Mouse (Mus musculus): ENCODE results near the gene Lrrc8b. TPM values are rescaled to one million over a fixed set of nuclear protein-coding genes. Genes with fewer than 3 reads are reported as not detected.

The Lrrc8b gene
- polyA plus RNA-seq, 1 experiment from 2014 or later = 7.2 TPM

- DNase-seq (ENCODE audit: low spot score) (peak; percentile 85), ATAC-seq (replicated peaks; ENCODE audit: low FRiP score, low read depth) (peak; percentile 78)
- Histone ChIP-seq H3K27me3 (ENCODE audit: insufficient read depth, low read length) (no peaks in the 10 kb centered on the region), H3K9ac (ENCODE audit: low read depth, low read length) (0 out of 2 replicates have a peak overlapping the region, but pooled peaks have one; percentile 25), H3K4me1 (replicated peaks; ENCODE audit: insufficient read depth, low read length) (0 out of 2 replicates have a peak, but pooled peaks cover 4% of the 10 kb centered on the region), H3K4me3 (replicated peaks; ENCODE audit: low read depth, low read length) (no peak overlapping the region), H3K4me2 (ENCODE audit: low read length) (peak overlapping the region; percentile 57), H3K27ac (no peak overlapping the region), H3K9me3 (replicated peaks; ENCODE audit: low read length) (no peaks in the 10 kb centered on the region), H3K36me3 (ENCODE audit: insufficient read depth, low read length) (no peaks in the 10 kb centered on the region)
- WGBS = 8% methylated on average over 22 of the region's 24 CpGs
- peak; percentile 55 for TF ChIP-seq CTCF (IDR thresholded peaks at IDR 0.05; ENCODE audit: low read depth)
Measured at GRCm38 (mm10) chr5:105494918-105495901, 79.6 kb downstream of the Lrrc8b start.

DNA sequence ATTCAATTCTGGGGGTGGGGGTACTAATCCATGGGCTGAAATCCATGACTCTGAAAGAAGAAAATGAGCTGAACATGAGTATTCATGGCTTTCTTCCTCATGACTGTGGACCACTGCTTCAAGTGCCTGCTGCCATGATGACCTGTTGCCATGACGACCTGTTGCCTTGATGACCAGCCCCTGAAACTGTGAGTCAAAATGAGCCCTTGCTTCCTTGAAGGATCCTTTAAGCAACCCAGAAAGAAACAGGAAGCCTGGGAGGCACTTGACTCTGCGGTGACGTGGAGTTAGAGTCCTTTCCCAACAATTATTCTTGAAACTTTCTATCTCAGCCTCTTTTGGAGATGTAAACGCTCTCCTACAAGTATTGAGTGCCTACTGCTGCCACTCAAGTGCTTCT lies 80.6 kb downstream of the Lrrc8b start:
- no peaks in the 10 kb centered on the region for H3K27me3 ChIP-seq (ENCODE audit: insufficient read depth, low read length)
- no peak overlapping the region for H3K4me3 ChIP-seq (replicated peaks; ENCODE audit: low read depth, low read length)
- no peak for TF ChIP-seq CTCF (IDR thresholded peaks at IDR 0.05; ENCODE audit: low read depth)
- ATAC-seq (replicated peaks; ENCODE audit: low FRiP score, low read depth) = no peak
- no peaks in the 10 kb centered on the region for H3K36me3 ChIP-seq (ENCODE audit: insufficient read depth, low read length)
- H3K4me1 ChIP-seq (replicated peaks; ENCODE audit: insufficient read depth, low read length) = 0 out of 2 replicates have a peak, but pooled peaks cover 4% of the 10 kb centered on the region
- no peak overlapping the region for H3K4me2 ChIP-seq (ENCODE audit: low read length)
- WGBS = 90% methylated on average over 4 of the region's 4 CpGs
- DNase-seq (ENCODE audit: low spot score) = no peak
- H3K27ac ChIP-seq = no peak overlapping the region
- H3K9me3 ChIP-seq (replicated peaks; ENCODE audit: low read length) = no peaks in the 10 kb centered on the region
- no peak overlapping the region for H3K9ac ChIP-seq (ENCODE audit: low read depth, low read length)

DNA sequence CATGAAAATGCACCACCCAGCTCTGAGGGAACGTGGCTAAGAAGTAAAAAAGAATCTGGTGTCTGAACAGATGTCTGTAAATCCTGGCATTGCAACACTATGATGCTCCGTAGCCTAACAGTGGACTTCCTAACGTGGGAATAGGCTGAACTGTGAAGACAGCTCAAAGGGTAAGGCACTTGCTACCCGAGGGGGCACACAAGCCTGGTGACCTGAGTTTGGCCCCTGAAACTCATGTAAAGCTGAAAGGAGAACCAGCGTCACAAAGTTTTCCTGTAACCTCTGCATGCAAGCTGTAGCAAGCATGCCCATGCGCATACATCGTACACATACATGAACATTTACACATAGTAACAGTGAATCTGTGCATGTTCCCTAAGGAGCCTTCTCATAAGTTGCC lies 81.0 kb downstream of the Lrrc8b start:
- no peaks in the 10 kb centered on the region for H3K9me3 ChIP-seq (replicated peaks; ENCODE audit: low read length)
- H3K27ac ChIP-seq = no peak overlapping the region
- H3K36me3 ChIP-seq (ENCODE audit: insufficient read depth, low read length) = no peaks in the 10 kb centered on the region
- no peak for DNase-seq (ENCODE audit: low spot score)
- H3K4me2 ChIP-seq (ENCODE audit: low read length) = no peak overlapping the region
- 83% methylated on average over 7 of the region's 7 CpGs for WGBS
- H3K4me3 ChIP-seq (replicated peaks; ENCODE audit: low read depth, low read length) = no peak overlapping the region
- no peak for ATAC-seq (replicated peaks; ENCODE audit: low FRiP score, low read depth)
- no peaks in the 10 kb centered on the region for H3K27me3 ChIP-seq (ENCODE audit: insufficient read depth, low read length)
- H3K4me1 ChIP-seq (replicated peaks; ENCODE audit: insufficient read depth, low read length) = 0 out of 2 replicates have a peak, but pooled peaks cover 4% of the 10 kb centered on the region
- no peak for TF ChIP-seq CTCF (IDR thresholded peaks at IDR 0.05; ENCODE audit: low read depth)
- H3K9ac ChIP-seq (ENCODE audit: low read depth, low read length) = no peak overlapping the region

DNA sequence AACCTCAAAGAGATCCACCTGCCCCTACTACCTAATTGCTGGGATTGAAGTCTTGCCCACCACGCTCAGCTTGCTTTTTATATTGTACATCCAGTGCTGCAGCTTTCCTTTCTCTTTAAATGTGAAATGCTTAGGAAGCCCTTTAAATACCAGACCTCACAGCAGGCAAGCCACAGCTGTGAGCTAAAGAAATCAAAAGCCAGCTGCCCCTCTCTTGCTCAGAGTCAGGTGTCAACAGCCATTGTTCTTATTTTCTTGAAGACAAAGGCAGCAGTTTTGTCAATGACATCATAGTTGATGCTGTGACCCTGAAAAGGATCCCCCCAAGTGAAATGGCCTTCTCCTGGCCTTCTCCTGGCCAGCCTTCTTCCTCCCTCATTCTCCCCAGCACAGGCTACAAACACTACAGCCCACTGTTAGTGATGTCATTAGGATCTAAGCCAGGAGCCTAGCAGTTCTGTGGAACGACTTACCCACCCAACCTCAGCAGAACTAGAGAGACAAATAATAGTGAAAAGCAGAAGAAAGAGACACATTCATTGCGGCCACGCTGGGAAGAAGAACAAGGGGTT lies 82.9 kb downstream of the Lrrc8b start:
- TF ChIP-seq CTCF (IDR thresholded peaks at IDR 0.05; ENCODE audit: low read depth) = no peak
- Histone ChIP-seq H3K4me2 (ENCODE audit: low read length) (no peak overlapping the region), H3K36me3 (ENCODE audit: insufficient read depth, low read length) (no peaks in the 10 kb centered on the region), H3K9me3 (replicated peaks; ENCODE audit: low read length) (no peaks in the 10 kb centered on the region), H3K4me1 (replicated peaks; ENCODE audit: insufficient read depth, low read length) (0 out of 2 replicates have a peak, but pooled peaks cover 4% of the 10 kb centered on the region), H3K9ac (ENCODE audit: low read depth, low read length) (no peak overlapping the region), H3K4me3 (replicated peaks; ENCODE audit: low read depth, low read length) (no peak overlapping the region), H3K27me3 (ENCODE audit: insufficient read depth, low read length) (no peaks in the 10 kb centered on the region), H3K27ac (no peak overlapping the region)
- DNase-seq (ENCODE audit: low spot score) (no peak), ATAC-seq (replicated peaks; ENCODE audit: low FRiP score, low read depth) (no peak)
- 64% methylated on average over 4 of the region's 4 CpGs for WGBS

DNA sequence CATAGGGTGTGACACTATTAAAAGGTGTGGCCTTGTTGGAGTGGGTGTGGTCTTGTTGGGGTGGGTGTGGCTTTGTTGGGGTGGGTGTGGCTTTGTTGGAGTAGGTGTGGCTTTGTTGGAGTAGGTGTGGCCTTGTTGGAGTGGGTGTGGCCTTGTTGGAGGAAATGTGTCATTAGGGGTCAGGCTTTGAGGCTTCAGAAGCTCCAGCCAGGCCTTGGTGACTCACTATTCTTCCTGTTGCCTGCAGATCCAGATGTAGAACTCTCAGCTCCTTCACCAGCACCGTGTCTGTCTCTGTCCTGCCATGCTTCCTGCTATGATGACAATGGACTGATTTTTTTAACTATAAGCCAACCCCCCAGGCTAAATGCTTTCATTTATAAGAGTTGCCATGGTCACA lies 83.8 kb downstream of the Lrrc8b start:
- ATAC-seq (replicated peaks; ENCODE audit: low FRiP score, low read depth) = no peak
- Histone ChIP-seq H3K27me3 (ENCODE audit: insufficient read depth, low read length) (no peaks in the 10 kb centered on the region), H3K9me3 (replicated peaks; ENCODE audit: low read length) (no peaks in the 10 kb centered on the region), H3K4me2 (ENCODE audit: low read length) (no peak overlapping the region), H3K4me3 (replicated peaks; ENCODE audit: low read depth, low read length) (no peak overlapping the region), H3K9ac (ENCODE audit: low read depth, low read length) (no peak overlapping the region), H3K27ac (no peak overlapping the region), H3K4me1 (replicated peaks; ENCODE audit: insufficient read depth, low read length) (0 out of 2 replicates have a peak, but pooled peaks cover 4% of the 10 kb centered on the region), H3K36me3 (ENCODE audit: insufficient read depth, low read length) (no peaks in the 10 kb centered on the region)
- TF ChIP-seq CTCF (IDR thresholded peaks at IDR 0.05; ENCODE audit: low read depth) = no peak
- no peak for DNase-seq (ENCODE audit: low spot score)
- 67% methylated on average over 1 of the region's 1 CpGs for WGBS
